Mouse (Mus musculus): ENCODE measurements at regions not wholly inside any gene's neighbourhood (a gene's known extent, or its start where the extent isn't known, plus 50 kb on each side); places are given as distances from the start of the nearest gene placed in this dataset.
"Not testable (repeated sequence)": the region's sequence is repeated elsewhere in the genome, so short reads cannot be mapped to it uniquely, and the experiment has no call there.

GRCm38 (mm10) chr14:71055480-71055879 lies 455.8 kb upstream of the Fam160b2 start:
- H3K27me3 ChIP-seq (ENCODE audit: control insufficient read depth, insufficient read depth, low read length) = no peaks in the 10 kb centered on the region
- WGBS = 85% methylated on average over 2 of the region's 2 CpGs

GRCm38 (mm10) chr14:71053788-71054641 lies 454.4 kb upstream of the Fam160b2 start:
- no peak overlapping the region for H3K9ac ChIP-seq (ENCODE audit: low read length)
- no peak for ATAC-seq (replicated peaks; ENCODE audit: extremely low read depth, insufficient read depth, low FRiP score)
- H3K9me3 ChIP-seq (replicated peaks; ENCODE audit: control insufficient read depth, low read length) = no peaks in the 10 kb centered on the region
- 62% methylated on average over 9 of the region's 9 CpGs for WGBS
- no peak overlapping the region for H3K4me2 ChIP-seq (ENCODE audit: low read depth, low read length)
- no peaks in the 10 kb centered on the region for H3K27me3 ChIP-seq (ENCODE audit: control insufficient read depth, insufficient read depth, low read length)
- no peak overlapping the region for H3K27ac ChIP-seq (ENCODE audit: low read length)
- H3K4me1 ChIP-seq (ENCODE audit: control insufficient read depth, insufficient read depth, low read length) = no peaks in the 10 kb centered on the region
- no peak overlapping the region for H3K4me3 ChIP-seq (ENCODE audit: low read length)
- H3K36me3 ChIP-seq (ENCODE audit: control insufficient read depth, insufficient read depth) = no peaks in the 10 kb centered on the region

More at GRCm38 (mm10) chr14:71055480-71055879, 455.8 kb upstream of the Fam160b2 start:
- ATAC-seq (replicated peaks; ENCODE audit: extremely low read depth, insufficient read depth, low FRiP score) = no peak
- H3K27ac ChIP-seq (ENCODE audit: low read length) = no peak overlapping the region
- H3K4me1 ChIP-seq (ENCODE audit: control insufficient read depth, insufficient read depth, low read length) = no peaks in the 10 kb centered on the region
- no peak overlapping the region for H3K4me2 ChIP-seq (ENCODE audit: low read depth, low read length)
- H3K9ac ChIP-seq (ENCODE audit: low read length) = no peak overlapping the region
- H3K36me3 ChIP-seq (ENCODE audit: control insufficient read depth, insufficient read depth) = no peaks in the 10 kb centered on the region
- H3K9me3 ChIP-seq (replicated peaks; ENCODE audit: control insufficient read depth, low read length) = no peaks in the 10 kb centered on the region
- H3K4me3 ChIP-seq (ENCODE audit: low read length) = no peak overlapping the region

- H3K27ac ChIP-seq (ENCODE audit: low read length) = no peak overlapping the region
- ATAC-seq (replicated peaks; ENCODE audit: extremely low read depth, insufficient read depth, low FRiP score) = no peak
- no peaks in the 10 kb centered on the region for H3K27me3 ChIP-seq (ENCODE audit: control insufficient read depth, insufficient read depth, low read length)
- H3K9ac ChIP-seq (ENCODE audit: low read length) = no peak overlapping the region
- WGBS = 73% methylated on average over 3 of the region's 3 CpGs
- no peaks in the 10 kb centered on the region for H3K4me1 ChIP-seq (ENCODE audit: control insufficient read depth, insufficient read depth, low read length)
- H3K36me3 ChIP-seq (ENCODE audit: control insufficient read depth, insufficient read depth) = no peaks in the 10 kb centered on the region
- no peak overlapping the region for H3K4me2 ChIP-seq (ENCODE audit: low read depth, low read length)
- no peaks in the 10 kb centered on the region for H3K9me3 ChIP-seq (replicated peaks; ENCODE audit: control insufficient read depth, low read length)
- no peak overlapping the region for H3K4me3 ChIP-seq (ENCODE audit: low read length)
Measured at GRCm38 (mm10) chr14:71047096-71047495, 447.5 kb upstream of the Fam160b2 start.

- H3K4me2 ChIP-seq (ENCODE audit: low read depth, low read length); H3K36me3 ChIP-seq (ENCODE audit: control insufficient read depth, insufficient read depth); ATAC-seq (replicated peaks; ENCODE audit: extremely low read depth, insufficient read depth, low FRiP score); H3K27ac ChIP-seq (ENCODE audit: low read length); H3K9me3 ChIP-seq (replicated peaks; ENCODE audit: control insufficient read depth, low read length); H3K4me3 ChIP-seq (ENCODE audit: low read length); H3K9ac ChIP-seq (ENCODE audit: low read length); H3K27me3 ChIP-seq (ENCODE audit: control insufficient read depth, insufficient read depth, low read length); H3K4me1 ChIP-seq (ENCODE audit: control insufficient read depth, insufficient read depth, low read length): not testable (repeated sequence)
- 28% methylated on average over 11 of the region's 13 CpGs for WGBS
Measured at GRCm38 (mm10) chr14:71043879-71044770, 444.5 kb upstream of the Fam160b2 start.

- 52% methylated on average over 7 of the region's 7 CpGs for WGBS
- ATAC-seq (replicated peaks; ENCODE audit: extremely low read depth, insufficient read depth, low FRiP score) = no peak
- Histone ChIP-seq H3K27ac (ENCODE audit: low read length) (no peak overlapping the region), H3K4me2 (ENCODE audit: low read depth, low read length) (no peak overlapping the region), H3K4me1 (ENCODE audit: control insufficient read depth, insufficient read depth, low read length) (no peaks in the 10 kb centered on the region), H3K9ac (ENCODE audit: low read length) (no peak overlapping the region), H3K9me3 (replicated peaks; ENCODE audit: control insufficient read depth, low read length) (no peaks in the 10 kb centered on the region), H3K36me3 (ENCODE audit: control insufficient read depth, insufficient read depth) (no peaks in the 10 kb centered on the region), H3K27me3 (ENCODE audit: control insufficient read depth, insufficient read depth, low read length) (no peaks in the 10 kb centered on the region), H3K4me3 (ENCODE audit: low read length) (no peak overlapping the region)
Measured at GRCm38 (mm10) chr14:71036620-71037019, 437.0 kb upstream of the Fam160b2 start.

GRCm38 (mm10) chr14:71033586-71033985 lies 434.0 kb upstream of the Fam160b2 start:
- WGBS = 76% methylated on average over 2 of the region's 2 CpGs
- no peaks in the 10 kb centered on the region for H3K36me3 ChIP-seq (ENCODE audit: control insufficient read depth, insufficient read depth)
- no peak overlapping the region for H3K4me2 ChIP-seq (ENCODE audit: low read depth, low read length)
- H3K4me3 ChIP-seq (ENCODE audit: low read length) = no peak overlapping the region
- H3K27ac ChIP-seq (ENCODE audit: low read length) = no peak overlapping the region
- H3K27me3 ChIP-seq (ENCODE audit: control insufficient read depth, insufficient read depth, low read length) = no peaks in the 10 kb centered on the region
- no peaks in the 10 kb centered on the region for H3K9me3 ChIP-seq (replicated peaks; ENCODE audit: control insufficient read depth, low read length)
- H3K9ac ChIP-seq (ENCODE audit: low read length) = no peak overlapping the region
- H3K4me1 ChIP-seq (ENCODE audit: control insufficient read depth, insufficient read depth, low read length) = no peaks in the 10 kb centered on the region
- no peak for ATAC-seq (replicated peaks; ENCODE audit: extremely low read depth, insufficient read depth, low FRiP score)

- H3K36me3 ChIP-seq (ENCODE audit: control insufficient read depth, insufficient read depth) = no peaks in the 10 kb centered on the region
- H3K9me3 ChIP-seq (replicated peaks; ENCODE audit: control insufficient read depth, low read length) = no peaks in the 10 kb centered on the region
- no peaks in the 10 kb centered on the region for H3K4me1 ChIP-seq (ENCODE audit: control insufficient read depth, insufficient read depth, low read length)
- H3K27me3 ChIP-seq (ENCODE audit: control insufficient read depth, insufficient read depth, low read length) = no peaks in the 10 kb centered on the region
- H3K9ac ChIP-seq (ENCODE audit: low read length) = no peak overlapping the region
- no peak overlapping the region for H3K4me3 ChIP-seq (ENCODE audit: low read length)
- H3K27ac ChIP-seq (ENCODE audit: low read length) = no peak overlapping the region
- 81% methylated on average over 9 of the region's 9 CpGs for WGBS
- H3K4me2 ChIP-seq (ENCODE audit: low read depth, low read length) = no peak overlapping the region
- no peak for ATAC-seq (replicated peaks; ENCODE audit: extremely low read depth, insufficient read depth, low FRiP score)
Measured at GRCm38 (mm10) chr14:71030164-71030880, 430.7 kb upstream of the Fam160b2 start.

Measured in heart, embryonic 16.5 days (tissue).